29 mouse cellular contexts compared by ENCODE assay signal in genomic region chr10:105851136-105851535, GRCm38 (mm10). TPM values are rescaled to one million over a fixed set of nuclear protein-coding genes. Genes with fewer than 3 reads are reported as not detected.
A peak's percentile ranks its signal among the peaks of the same experiment; 100 is the strongest.
DNase-seq lines count a peak whose midpoint lies in the region; ATAC-seq and TF ChIP-seq lines count a peak whose summit lies in the region.
"Had no signal": no experiment of that assay in that cellular context is flagged by ENCODE, and none has a peak within 500 bp of the region (broad histone marks: within the 10 kb centered on the region; RNA-seq: fewer than 3 reads in every experiment).

No protein-coding gene starts in this region.

- no peak for TF ChIP-seq CTCF in cerebellum, adult 2 months (IDR thresholded peaks at IDR 0.05; ENCODE audit: borderline replicate concordance, insufficient read depth, low read depth, low read length)

- DNase-seq in cerebellum, adult 2 months = peak; percentile 27 to 65
- no peak for DNase-seq in cerebellum, adult 11-12 months
- peak; percentile 32 for DNase-seq in embryonic facial prominence, embryonic 14.5 days (ENCODE audit: low spot score)
- DNase-seq in embryonic facial prominence, embryonic 10.5 days (ENCODE audit: low spot score) = no peak
- no peak for DNase-seq in heart, adult 9 months (ENCODE audit: low spot score in 2 of 2)
- DNase-seq in brain, adult 2 months (ENCODE audit: low read depth, low spot score) = peak; percentile 72
- DNase-seq: adrenal gland, postnatal 10 days; forebrain, postnatal 0 days; kidney, adult 11 months; kidney, postnatal 14 days; layer of hippocampus, adult 9-11 months; liver; lung, embryonic 14.5 days; lung, postnatal 14 days; midbrain, embryonic 14.5 days; retina, postnatal 1 day; right cerebral cortex, postnatal 14 days; thymus, postnatal 4 days had no signal

- WGBS in cerebellum, adult 2 months = 11% methylated on average over 4 of the region's 4 CpGs
- 72% methylated on average over 4 of the region's 4 CpGs for WGBS in embryonic facial prominence, embryonic 14.5 days
- 90% methylated on average over 4 of the region's 4 CpGs for WGBS in embryonic facial prominence, embryonic 10.5 days
- WGBS in heart, embryonic 14.5 days = 28% methylated on average over 4 of the region's 4 CpGs

- no peaks in the 10 kb centered on the region for H3K27me3 ChIP-seq in cerebellum, adult 2 months (ENCODE audit: control insufficient read depth, insufficient read depth, low read length)
- no peaks in the 10 kb centered on the region for H3K27me3 ChIP-seq in embryonic facial prominence, embryonic 14.5 days (replicated peaks; ENCODE audit: control insufficient read depth, insufficient read depth, low read length)
- H3K27me3 ChIP-seq in embryonic facial prominence, embryonic 10.5 days (replicated peaks; ENCODE audit: low read depth, poor library complexity, severe bottlenecking) = no peaks in the 10 kb centered on the region
- H3K27me3 ChIP-seq in heart, embryonic 14.5 days (ENCODE audit: control insufficient read depth, insufficient read depth, low read length) = no peaks in the 10 kb centered on the region
- H3K27me3 ChIP-seq: embryonic facial prominence, embryonic 15.5 days; forebrain, embryonic 12.5 days; heart, embryonic 15.5 days; hindbrain, embryonic 15.5 days; neural tube, embryonic 15.5 days; Patski had no signal

- H3K27ac ChIP-seq in cerebellum, adult 2 months (ENCODE audit: insufficient read depth, low read length) = no peak overlapping the region
- H3K27ac ChIP-seq in embryonic facial prominence, embryonic 14.5 days (replicated peaks; ENCODE audit: low read depth, low read length) = no peak overlapping the region
- H3K27ac ChIP-seq in embryonic facial prominence, embryonic 10.5 days (replicated peaks) = no peak overlapping the region
- H3K27ac ChIP-seq in heart, embryonic 14.5 days (replicated peaks in 1 of 2; ENCODE audit: control insufficient read depth in 1 of 2, insufficient read depth in 1 of 2, low read depth in 2 of 2, low read length in 2 of 2) = peak overlapping the region; percentile 38 to 41; a peak in 3 of 4 replicates
- H3K27ac ChIP-seq: embryonic facial prominence, embryonic 15.5 days; forebrain, embryonic 12.5 days; heart, embryonic 15.5 days; hindbrain, embryonic 10.5 days; hindbrain, embryonic 15.5 days; liver, embryonic 14.5 days; neural tube, embryonic 15.5 days had no signal

- TF ChIP-seq POLR2A in cerebellum, adult 2 months (IDR thresholded peaks at IDR 0.05; ENCODE audit: borderline replicate concordance, insufficient read depth, low read length) = no peak

- no peak overlapping the region for H3K9ac ChIP-seq in embryonic facial prominence, embryonic 14.5 days (ENCODE audit: low read depth, low read length)
- no peak overlapping the region for H3K9ac ChIP-seq in heart, embryonic 14.5 days (ENCODE audit: low read length)
- H3K9ac ChIP-seq: embryonic facial prominence, embryonic 15.5 days; forebrain, embryonic 12.5 days; forebrain, postnatal 0 days; heart, embryonic 15.5 days; hindbrain, embryonic 15.5 days; liver, embryonic 14.5 days; lung, embryonic 14.5 days; neural tube, embryonic 15.5 days had no signal

- no peaks in the 10 kb centered on the region for H3K9me3 ChIP-seq in embryonic facial prominence, embryonic 14.5 days (ENCODE audit: control insufficient read depth, low read length)
- H3K9me3 ChIP-seq in embryonic facial prominence, embryonic 10.5 days = no peaks in the 10 kb centered on the region
- no peaks in the 10 kb centered on the region for H3K9me3 ChIP-seq in heart, embryonic 14.5 days (ENCODE audit: control insufficient read depth, low read length)
- H3K9me3 ChIP-seq: embryonic facial prominence, embryonic 15.5 days; forebrain, embryonic 12.5 days; G1E; heart, embryonic 15.5 days; hindbrain, embryonic 10.5 days; hindbrain, embryonic 15.5 days; neural tube, embryonic 15.5 days had no signal

- no peak overlapping the region for H3K4me2 ChIP-seq in embryonic facial prominence, embryonic 14.5 days (ENCODE audit: low read depth, low read length)
- peak overlapping the region; percentile 37; the same call in 1 of the 2 replicates for H3K4me2 ChIP-seq in heart, embryonic 14.5 days (ENCODE audit: low read length)
- H3K4me2 ChIP-seq: embryonic facial prominence, embryonic 15.5 days; forebrain, embryonic 12.5 days; heart, embryonic 15.5 days; hindbrain, embryonic 15.5 days; lung, embryonic 14.5 days; neural tube, embryonic 15.5 days had no signal

- no peak overlapping the region for H3K4me3 ChIP-seq in cerebellum, adult 2 months (replicated peaks; ENCODE audit: insufficient read depth, low read depth, low read length)
- no peak overlapping the region for H3K4me3 ChIP-seq in embryonic facial prominence, embryonic 14.5 days (ENCODE audit: low read depth, low read length)
- H3K4me3 ChIP-seq in embryonic facial prominence, embryonic 10.5 days = no peak overlapping the region
- no peak overlapping the region for H3K4me3 ChIP-seq in heart, embryonic 14.5 days (ENCODE audit: control insufficient read depth in 1 of 2, insufficient read depth in 1 of 2, low read depth in 1 of 2, low read length in 2 of 2)
- H3K4me3 ChIP-seq: embryonic facial prominence, embryonic 15.5 days; forebrain, embryonic 12.5 days; heart, embryonic 15.5 days; hindbrain, embryonic 10.5 days; hindbrain, embryonic 15.5 days; neural tube, embryonic 15.5 days had no signal

- H3K4me1 ChIP-seq in cerebellum, adult 2 months (ENCODE audit: control insufficient read depth, insufficient read depth, low read length) = no peaks in the 10 kb centered on the region; the same call in 1 of the 2 replicates
- no peaks in the 10 kb centered on the region for H3K4me1 ChIP-seq in embryonic facial prominence, embryonic 14.5 days (ENCODE audit: control insufficient read depth, insufficient read depth, low read length)
- H3K4me1 ChIP-seq in embryonic facial prominence, embryonic 10.5 days = no peaks in the 10 kb centered on the region
- peaks cover 2 to 7% of the 10 kb centered on the region in 2 experiments; a peak in 2 of 4 replicates for H3K4me1 ChIP-seq in heart, embryonic 14.5 days (ENCODE audit: control insufficient read depth in 2 of 2, insufficient read depth in 2 of 2, low read length in 2 of 2)
- H3K4me1 ChIP-seq: embryonic facial prominence, embryonic 15.5 days; forebrain, embryonic 12.5 days; hindbrain, embryonic 10.5 days; hindbrain, embryonic 15.5 days; neural tube, embryonic 15.5 days had no signal

- H3K36me3 ChIP-seq in embryonic facial prominence, embryonic 14.5 days (ENCODE audit: control insufficient read depth, insufficient read depth, low read length) = peaks cover 39% of the 10 kb centered on the region
- H3K36me3 ChIP-seq in embryonic facial prominence, embryonic 10.5 days (replicated peaks) = peaks cover 48% of the 10 kb centered on the region
- H3K36me3 ChIP-seq in heart, embryonic 14.5 days (ENCODE audit: control insufficient read depth, insufficient read depth, low read length) = peaks cover 41% of the 10 kb centered on the region

- ATAC-seq in embryonic facial prominence, embryonic 14.5 days (ENCODE audit: low read depth) = no peak
- ATAC-seq in heart, embryonic 14.5 days (ENCODE audit: insufficient number of reproducible peaks, insufficient read depth, low FRiP score, low read depth) = no peak
- ATAC-seq: forebrain, postnatal 0 days; inflammation-experienced regulatory T-cells, adult 6 months; Patski had no signal

RNA-seq across cellular contexts. Expression of gene Mettl25, which starts 10.0 kb away (rescaled TPM):
- 12.3 and 12.8 TPM in 2 replicates for polyA plus RNA-seq in cerebellum, adult 2 months (2012; rRNA removed)
- 11.2 and 15.2 TPM in 2 replicates for polyA plus RNA-seq in embryonic facial prominence, embryonic 14.5 days (2014; fragmentation: Nextera tagmentation; extraction: Ambion mirVana)
- 13.1 and 13.9 TPM in 2 replicates for polyA plus RNA-seq in embryonic facial prominence, embryonic 10.5 days (2016; fragmentation: Nextera tagmentation; extraction: Ambion mirVana)
- 11.0 and 12.2 TPM in 2 replicates for polyA plus RNA-seq in heart, embryonic 14.5 days (2014; fragmentation: Nextera tagmentation; extraction: Ambion mirVana)

RNA-seq across cellular contexts. Expression of gene Ccdc59, which starts 10.3 kb away (rescaled TPM):
- 25.3 and 27.4 TPM in 2 replicates for polyA plus RNA-seq in cerebellum, adult 2 months (2012; rRNA removed)
- polyA plus RNA-seq in embryonic facial prominence, embryonic 14.5 days (2014; fragmentation: Nextera tagmentation; extraction: Ambion mirVana) = 56.4 and 58.4 TPM in 2 replicates
- polyA plus RNA-seq in embryonic facial prominence, embryonic 10.5 days (2016; fragmentation: Nextera tagmentation; extraction: Ambion mirVana) = 55.6 and 57.6 TPM in 2 replicates
- polyA plus RNA-seq in heart, embryonic 14.5 days (2014; fragmentation: Nextera tagmentation; extraction: Ambion mirVana) = 38.0 and 41.3 TPM in 2 replicates

Comparison
In these comparisons a context has a peak if more than half of its experiments do, and no peak if none do; other contexts are left out.
1. DNase-seq: peak in cerebellum, adult 2 months (2 of 2), embryonic facial prominence, embryonic 14.5 days (single experiment) and brain, adult 2 months (single experiment); none in cerebellum, adult 11-12 months (single experiment), embryonic facial prominence, embryonic 10.5 days (single experiment) and heart, adult 9 months (0 of 2).
2. H3K27ac ChIP-seq: peak in heart, embryonic 14.5 days (2 of 2); none in cerebellum, adult 2 months (single experiment), embryonic facial prominence, embryonic 14.5 days (single experiment) and embryonic facial prominence, embryonic 10.5 days (single experiment).